Mouse (Mus musculus): ENCODE data around the gene Vps26a. TPM values are rescaled to one million over a fixed set of nuclear protein-coding genes. Genes with fewer than 3 reads are reported as not detected.

Gene Vps26a
- polyA plus RNA-seq, 1 experiment from 2014 or later = 93.4 TPM

- 49% methylated on average over 15 of the region's 15 CpGs for WGBS
- H3K27ac ChIP-seq = no peak within 1 kb of the TSS
- 0 out of 2 replicates have a peak, but pooled peaks cover 3% of the 10 kb centered on the region for H3K27me3 ChIP-seq (ENCODE audit: poor library complexity, severe bottlenecking)
- no peaks in the 10 kb centered on the region for H3K36me3 ChIP-seq (replicated peaks)
- no peaks in the 10 kb centered on the region for H3K9me3 ChIP-seq
- DNase-seq (ENCODE audit: extremely low spot score, low spot score) = no peak
- no peak within 1 kb of the TSS for H3K4me3 ChIP-seq
- peaks cover 24% of the 10 kb centered on the region for H3K4me1 ChIP-seq
Observed at GRCm38 (mm10) chr10:62422255-62422654, 64.3 kb downstream of the Vps26a start, which contains the start of gene Hkdc1. TSS of gene Hkdc1 (minus strand) at chr10:62422491.

DNA sequence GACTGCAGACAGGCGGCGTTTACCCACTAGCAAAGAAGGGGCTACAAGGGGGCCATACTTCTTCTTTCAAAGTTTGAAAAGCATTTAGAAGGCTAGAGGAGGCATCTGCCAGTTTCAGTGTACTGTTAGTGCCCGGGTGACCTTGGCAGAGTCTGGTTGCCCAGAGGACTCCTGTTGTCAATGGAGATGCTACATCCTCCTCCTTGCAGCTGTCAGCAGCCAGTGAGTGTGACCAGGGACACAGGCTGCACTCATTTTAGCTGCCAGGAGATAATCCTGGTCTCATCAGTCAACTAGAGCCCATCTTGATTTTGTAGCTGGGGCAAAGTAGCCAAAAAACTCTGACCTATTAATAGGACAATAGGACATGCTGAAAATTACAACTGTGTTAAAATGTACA, 65.5 kb downstream of the Vps26a start:
- no peaks in the 10 kb centered on the region for H3K9me3 ChIP-seq
- 95% methylated on average over 3 of the region's 3 CpGs for WGBS
- no peak for DNase-seq (ENCODE audit: extremely low spot score, low spot score)

DNA sequence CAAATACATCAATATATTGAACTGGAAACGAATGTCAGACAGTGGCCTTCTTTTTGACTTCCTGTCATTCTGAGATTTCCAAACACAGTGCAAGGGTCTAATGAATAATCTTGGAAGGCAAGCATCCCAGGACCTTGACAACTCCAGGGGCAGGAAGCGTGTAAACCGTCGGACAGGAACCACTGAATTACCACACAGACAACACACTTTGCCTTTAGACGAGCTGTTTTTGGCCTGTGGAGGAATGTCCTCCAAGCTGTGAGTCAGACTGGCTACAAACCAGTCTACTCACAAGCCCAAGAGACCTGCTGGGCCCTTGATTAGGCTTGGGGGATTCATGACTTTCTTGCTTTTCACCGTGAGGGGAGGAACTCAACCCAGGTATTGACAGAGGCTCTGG, 66.2 kb downstream of the Vps26a start:
- no peak overlapping the region for H3K4me3 ChIP-seq
- H3K9me3 ChIP-seq = no peaks in the 10 kb centered on the region
- no peak overlapping the region for H3K27ac ChIP-seq
- H3K27me3 ChIP-seq (ENCODE audit: poor library complexity, severe bottlenecking) = 0 out of 2 replicates have a peak, but pooled peaks cover 3% of the 10 kb centered on the region
- peaks cover 20% of the 10 kb centered on the region for H3K4me1 ChIP-seq
- DNase-seq (ENCODE audit: extremely low spot score, low spot score) = no peak
- 84% methylated on average over 6 of the region's 6 CpGs for WGBS
- no peaks in the 10 kb centered on the region for H3K36me3 ChIP-seq (replicated peaks)

More for the DNA sequence above, 65.5 kb downstream of the Vps26a start:
- Histone ChIP-seq H3K27me3 (ENCODE audit: poor library complexity, severe bottlenecking) (0 out of 2 replicates have a peak, but pooled peaks cover 3% of the 10 kb centered on the region), H3K27ac (no peak overlapping the region), H3K4me3 (no peak overlapping the region), H3K4me1 (peaks cover 24% of the 10 kb centered on the region), H3K36me3 (replicated peaks) (no peaks in the 10 kb centered on the region)

- no peaks in the 10 kb centered on the region for H3K36me3 ChIP-seq (replicated peaks)
- DNase-seq (ENCODE audit: extremely low spot score, low spot score) = no peak
- peaks cover 18% of the 10 kb centered on the region for H3K4me1 ChIP-seq
- H3K9me3 ChIP-seq = no peaks in the 10 kb centered on the region
- no peak overlapping the region for H3K4me3 ChIP-seq
- 0 out of 2 replicates have a peak, but pooled peaks cover 3% of the 10 kb centered on the region for H3K27me3 ChIP-seq (ENCODE audit: poor library complexity, severe bottlenecking)
- WGBS = 85% methylated on average over 5 of the region's 5 CpGs
- no peak overlapping the region for H3K27ac ChIP-seq
Observed at GRCm38 (mm10) chr10:62419422-62419821, 67.2 kb downstream of the Vps26a start.

- no peak overlapping the region for H3K4me3 ChIP-seq
- DNase-seq (ENCODE audit: extremely low spot score, low spot score) = no peak
- no peaks in the 10 kb centered on the region for H3K36me3 ChIP-seq (replicated peaks)
- WGBS = 56% methylated on average over 7 of the region's 7 CpGs
- no peak overlapping the region for H3K27ac ChIP-seq
- 0 out of 2 replicates have a peak, but pooled peaks cover 3% of the 10 kb centered on the region for H3K27me3 ChIP-seq (ENCODE audit: poor library complexity, severe bottlenecking)
- peaks cover 18% of the 10 kb centered on the region for H3K4me1 ChIP-seq
- no peaks in the 10 kb centered on the region for H3K9me3 ChIP-seq
Observed at GRCm38 (mm10) chr10:62418831-62419356, 67.7 kb downstream of the Vps26a start.

GRCm38 (mm10) chr10:62413606-62413982, 73.0 kb downstream of the Vps26a start:
- WGBS = 59% methylated on average over 4 of the region's 4 CpGs
- no peak overlapping the region for H3K27ac ChIP-seq

DNA sequence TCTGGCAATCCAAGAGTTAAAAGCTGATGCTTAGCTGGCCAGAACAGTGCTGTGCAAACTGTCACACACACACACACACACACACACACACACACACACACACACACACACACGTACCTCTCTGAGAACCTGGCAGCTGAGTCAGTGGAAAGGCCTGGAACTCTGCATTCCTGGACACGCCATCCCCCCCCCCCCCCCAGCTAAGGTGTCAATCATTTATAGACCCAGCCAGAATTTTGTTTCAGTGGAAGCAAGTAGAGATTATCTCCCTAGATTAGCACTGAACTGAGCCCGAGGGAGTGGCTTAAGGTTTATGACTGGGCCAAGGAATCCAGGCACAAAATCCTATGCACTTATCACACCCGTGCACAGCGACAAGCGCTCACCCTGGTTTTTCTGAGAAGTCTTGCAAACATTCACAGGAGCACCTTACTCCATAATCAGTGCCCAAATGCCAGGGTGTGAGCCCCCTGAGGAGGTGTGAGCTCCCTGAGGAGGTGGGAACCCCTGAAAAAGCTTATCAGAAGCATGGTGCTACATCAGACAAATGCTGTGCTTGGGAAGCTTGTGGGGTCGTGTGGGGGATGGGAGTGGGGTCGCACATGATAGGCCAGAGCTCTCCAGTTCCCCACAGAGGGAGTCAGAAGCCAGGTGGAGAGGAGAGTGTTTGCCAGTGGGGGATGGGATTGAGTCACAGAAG, 73.5 kb downstream of the Vps26a start:
- Histone ChIP-seq H3K27me3 (ENCODE audit: poor library complexity, severe bottlenecking) (peaks cover 6% of the 10 kb centered on the region; the same call in 1 of the 2 replicates), H3K4me1 (peaks cover 26% of the 10 kb centered on the region), H3K4me3 (no peak overlapping the region), H3K27ac (no peak overlapping the region), H3K9me3 (no peaks in the 10 kb centered on the region), H3K36me3 (replicated peaks) (no peaks in the 10 kb centered on the region)
- 41% methylated on average over 8 of the region's 8 CpGs for WGBS
- DNase-seq (ENCODE audit: extremely low spot score, low spot score) = no peak

More at GRCm38 (mm10) chr10:62413606-62413982, 73.0 kb downstream of the Vps26a start:
- DNase-seq (ENCODE audit: extremely low spot score, low spot score) = no peak
- H3K4me1 ChIP-seq = peaks cover 31% of the 10 kb centered on the region
- no peaks in the 10 kb centered on the region for H3K36me3 ChIP-seq (replicated peaks)
- peaks cover 6% of the 10 kb centered on the region; the same call in 1 of the 2 replicates for H3K27me3 ChIP-seq (ENCODE audit: poor library complexity, severe bottlenecking)
- no peak overlapping the region for H3K4me3 ChIP-seq
- H3K9me3 ChIP-seq = no peaks in the 10 kb centered on the region

DNA sequence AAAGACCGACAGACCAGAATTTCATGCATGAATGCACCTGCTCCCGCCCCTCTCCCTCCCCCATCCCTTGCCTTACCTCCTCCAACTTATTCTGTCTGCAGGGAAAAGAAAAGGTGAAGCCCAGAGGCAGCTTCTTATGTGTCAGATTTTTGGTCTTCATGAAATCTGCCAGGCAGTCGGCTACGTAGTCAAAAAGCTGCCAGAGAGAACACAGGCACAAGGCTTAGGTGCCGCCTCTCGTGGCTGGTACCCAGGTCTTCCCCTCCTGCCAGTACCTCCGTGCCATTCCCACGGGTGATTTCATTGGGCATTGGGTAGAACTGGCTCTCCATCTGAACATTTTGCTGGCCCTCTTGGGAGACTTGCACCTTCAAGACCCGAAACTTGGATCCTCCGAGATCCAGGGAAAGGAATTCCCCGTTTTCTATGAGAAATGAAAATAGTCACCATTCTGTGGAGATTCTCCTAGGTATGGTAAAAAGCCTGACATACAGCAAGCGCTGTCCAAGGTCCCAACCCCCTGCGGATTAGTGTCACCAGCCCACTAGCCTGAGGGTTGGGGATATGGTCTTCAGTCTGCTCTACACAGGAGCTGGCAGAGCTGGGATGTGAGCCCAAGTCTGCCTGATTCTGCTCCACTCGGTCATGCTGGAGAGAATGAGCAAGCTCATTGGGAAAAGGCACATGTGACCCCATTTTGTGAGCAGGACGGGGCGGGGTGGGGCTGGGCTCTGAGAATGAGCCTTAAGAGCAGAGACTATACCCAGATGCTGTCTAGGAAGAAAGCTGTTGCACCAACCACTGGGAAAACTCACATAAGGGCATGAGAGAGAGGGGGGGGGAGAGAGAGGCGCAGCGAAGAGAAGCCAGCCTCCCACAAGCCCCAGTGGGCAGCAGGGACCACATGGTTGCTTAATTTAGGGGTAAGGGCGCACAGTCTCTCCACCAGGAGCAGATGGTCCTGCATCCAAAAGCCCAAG, 74.9 kb downstream of the Vps26a start:
- Histone ChIP-seq H3K27ac (no peak overlapping the region), H3K4me3 (no peak overlapping the region), H3K9me3 (no peaks in the 10 kb centered on the region), H3K4me1 (peaks cover 26% of the 10 kb centered on the region), H3K27me3 (ENCODE audit: poor library complexity, severe bottlenecking) (peaks cover 6% of the 10 kb centered on the region; the same call in 1 of the 2 replicates), H3K36me3 (replicated peaks) (no peaks in the 10 kb centered on the region)
- WGBS = 70% methylated on average over 19 of the region's 19 CpGs
- no peak for DNase-seq (ENCODE audit: extremely low spot score, low spot score)

DNA sequence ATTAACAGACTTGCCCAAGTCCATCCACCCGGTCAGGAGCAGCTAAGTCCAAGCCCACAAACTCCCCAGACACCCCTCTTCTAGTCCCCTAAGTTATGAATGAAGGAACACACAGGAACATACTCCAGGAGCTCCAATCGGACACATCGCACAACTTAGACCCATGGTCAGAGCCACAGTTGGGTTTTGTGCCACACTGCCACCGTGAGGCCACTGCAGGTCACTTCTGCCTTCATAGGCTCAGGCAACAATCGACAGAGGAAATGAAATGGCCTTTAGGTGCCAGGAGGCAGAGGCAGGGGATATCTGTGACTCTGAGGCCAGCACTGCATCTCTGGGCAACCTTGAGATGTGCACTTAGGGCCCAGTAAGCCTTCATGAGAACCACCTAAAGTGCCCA, 75.7 kb downstream of the Vps26a start:
- Histone ChIP-seq H3K4me1 (peaks cover 26% of the 10 kb centered on the region), H3K9me3 (no peaks in the 10 kb centered on the region), H3K27me3 (ENCODE audit: poor library complexity, severe bottlenecking) (peaks cover 6% of the 10 kb centered on the region; the same call in 1 of the 2 replicates), H3K27ac (no peak overlapping the region), H3K36me3 (replicated peaks) (no peaks in the 10 kb centered on the region), H3K4me3 (no peak overlapping the region)
- WGBS = 19% methylated on average over 5 of the region's 5 CpGs
- peak; percentile 64 for DNase-seq (ENCODE audit: extremely low spot score, low spot score)

Other genes starting within 250 kb of the Vps26a start
- gene Tacr2, start 234.4 kb downstream of the Vps26a start, polyA plus RNA-seq (2016; fragmentation: Nextera tagmentation; extraction: Ambion mirVana) = not detected in 2 replicates
- gene Hk1, start 106.9 kb downstream of the Vps26a start, polyA plus RNA-seq (2016; fragmentation: Nextera tagmentation; extraction: Ambion mirVana) = 29.4 and 30.0 TPM in 2 replicates
- gene Hkdc1, start 64.3 kb downstream of the Vps26a start, polyA plus RNA-seq (2016; fragmentation: Nextera tagmentation; extraction: Ambion mirVana) = 0.12 and 0.27 TPM in 2 replicates
- 0.64 and 0.69 TPM in 2 replicates for gene 4930507D05Rik, start 37.3 kb downstream of the Vps26a start, polyA plus RNA-seq (2016; fragmentation: Nextera tagmentation; extraction: Ambion mirVana)
- 30.2 and 33.4 TPM in 2 replicates for gene Supv3l1, start 37.1 kb downstream of the Vps26a start, polyA plus RNA-seq (2016; fragmentation: Nextera tagmentation; extraction: Ambion mirVana)
- gene Srgn, start 40.6 kb upstream of the Vps26a start, polyA plus RNA-seq (2016; fragmentation: Nextera tagmentation; extraction: Ambion mirVana) = 2.3 and 3.0 TPM in 2 replicates
- 32.6 and 32.8 TPM in 2 replicates for gene Kif1bp, start 91.7 kb upstream of the Vps26a start, polyA plus RNA-seq (2016; fragmentation: Nextera tagmentation; extraction: Ambion mirVana)
- gene Ddx21, start 115.5 kb upstream of the Vps26a start, polyA plus RNA-seq (2016; fragmentation: Nextera tagmentation; extraction: Ambion mirVana) = 40.6 TPM in 2 replicates
- 110 and 113 TPM in 2 replicates for gene Ddx50, start 164.4 kb upstream of the Vps26a start, polyA plus RNA-seq (2016; fragmentation: Nextera tagmentation; extraction: Ambion mirVana)
- gene Stox1, start 239.3 kb upstream of the Vps26a start, polyA plus RNA-seq (2016; fragmentation: Nextera tagmentation; extraction: Ambion mirVana) = 4.2 and 4.3 TPM in 2 replicates